Mouse (Mus musculus): ENCODE data around the gene Miga2. TPM values are rescaled to one million over a fixed set of nuclear protein-coding genes. Genes with fewer than 3 reads are reported as not detected.

Miga2 gene
- total and polyA plus RNA-seq, 2 experiments from 2014 or later: 28.6 to 70.8 TPM

DNA sequence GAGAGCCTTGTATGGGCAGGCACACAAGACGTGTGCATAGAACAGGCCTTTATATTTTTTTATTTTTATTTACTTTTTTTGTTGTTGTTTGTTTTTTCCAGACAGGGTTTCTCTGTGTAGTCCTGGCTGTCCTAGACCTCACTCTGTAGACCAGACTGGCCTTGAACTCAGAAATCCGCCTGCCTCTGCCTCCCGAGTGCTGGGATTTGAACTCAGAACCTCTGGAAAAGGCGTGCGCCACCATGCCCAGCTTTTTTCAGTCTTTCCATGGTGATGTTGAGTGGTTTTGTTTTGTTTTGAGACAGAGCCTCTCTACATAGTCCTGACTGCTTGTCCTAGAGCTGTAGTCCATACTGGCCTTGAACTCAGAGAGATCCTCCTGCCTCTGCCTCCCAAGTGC is 8.7 kb downstream of the Miga2 start:
- DNase-seq: no peak

GRCm38 (mm10) chr2:30375893-30376292 is 11.9 kb downstream of the Miga2 start:
- no peaks in the 10 kb centered on the region for H3K9me3 ChIP-seq (ENCODE audit: low read length)
- no peak overlapping the region for H3K27ac ChIP-seq (ENCODE audit: low read depth, low read length)
- H3K4me3 ChIP-seq (ENCODE audit: low read depth, low read length): no peak overlapping the region
- H3K4me1 ChIP-seq (ENCODE audit: insufficient read depth): no peaks in the 10 kb centered on the region
- H3K27me3 ChIP-seq (ENCODE audit: insufficient read depth, low read length): no peaks in the 10 kb centered on the region
- peaks cover 69% of the 10 kb centered on the region for H3K36me3 ChIP-seq (ENCODE audit: insufficient read depth)
- H3K4me2 ChIP-seq (ENCODE audit: low read depth): no peak overlapping the region
- no peak for ATAC-seq
- no peak for TF ChIP-seq CTCF (IDR thresholded peaks at IDR 0.05; ENCODE audit: low read depth)
- no peak for DNase-seq
- 98% methylated on average over 10 of the region's 10 CpGs for WGBS
- H3K9ac ChIP-seq: no peak overlapping the region

More for the DNA sequence above, 8.7 kb downstream of the Miga2 start:
- Histone ChIP-seq H3K4me1 (ENCODE audit: insufficient read depth) (no peaks in the 10 kb centered on the region), H3K36me3 (ENCODE audit: insufficient read depth) (peaks cover 80% of the 10 kb centered on the region), H3K9ac (no peak overlapping the region), H3K9me3 (ENCODE audit: low read length) (no peaks in the 10 kb centered on the region), H3K4me3 (ENCODE audit: low read depth, low read length) (no peak overlapping the region), H3K27ac (ENCODE audit: low read depth, low read length) (no peak overlapping the region), H3K27me3 (ENCODE audit: insufficient read depth, low read length) (no peaks in the 10 kb centered on the region), H3K4me2 (ENCODE audit: low read depth) (no peak overlapping the region)
- WGBS: 98% methylated on average over 5 of the region's 5 CpGs
- ATAC-seq: no peak
- TF ChIP-seq CTCF (IDR thresholded peaks at IDR 0.05; ENCODE audit: low read depth): no peak

- DNase-seq (no peak), ATAC-seq (no peak)
- no peak overlapping the region for H3K4me2 ChIP-seq (ENCODE audit: low read depth)
- no peaks in the 10 kb centered on the region for H3K27me3 ChIP-seq (ENCODE audit: insufficient read depth, low read length)
- WGBS: 82% methylated on average over 5 of the region's 5 CpGs
- H3K4me3 ChIP-seq (ENCODE audit: low read depth, low read length): no peak overlapping the region
- no peak overlapping the region for H3K27ac ChIP-seq (ENCODE audit: low read depth, low read length)
- no peak overlapping the region for H3K9ac ChIP-seq
- no peaks in the 10 kb centered on the region for H3K4me1 ChIP-seq (ENCODE audit: insufficient read depth)
- H3K36me3 ChIP-seq (ENCODE audit: insufficient read depth): peaks cover 75% of the 10 kb centered on the region
- H3K9me3 ChIP-seq (ENCODE audit: low read length): no peaks in the 10 kb centered on the region
- no peak for TF ChIP-seq CTCF (IDR thresholded peaks at IDR 0.05; ENCODE audit: low read depth)
These were observed 13.7 kb downstream of the Miga2 start for GRCm38 (mm10) chr2:30377721-30378120.

DNA sequence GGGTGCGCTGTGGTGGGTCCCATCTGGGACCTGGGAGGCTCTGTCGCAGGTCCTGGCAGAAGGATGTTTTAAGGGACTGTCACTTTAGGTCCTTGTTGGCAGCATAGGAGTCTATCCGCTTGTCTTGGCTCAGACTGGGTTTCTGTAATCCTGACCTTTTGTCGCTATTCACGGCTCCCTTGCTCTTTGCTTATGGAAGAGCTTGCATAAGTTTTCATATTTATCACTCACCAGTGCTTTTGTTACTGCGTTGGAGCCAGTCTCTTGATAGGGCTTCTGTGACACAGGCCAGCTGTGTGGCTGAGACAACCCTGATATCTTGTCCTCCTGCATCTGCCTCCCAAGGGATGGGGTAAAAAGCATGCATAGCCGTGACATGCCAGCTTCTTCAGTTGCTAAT is 15.3 kb downstream of the Miga2 start:
- 94% methylated on average over 7 of the region's 7 CpGs for WGBS
- H3K9me3 ChIP-seq (ENCODE audit: low read length): no peaks in the 10 kb centered on the region
- no peak overlapping the region for H3K27ac ChIP-seq (ENCODE audit: low read depth, low read length)
- no peaks in the 10 kb centered on the region for H3K4me1 ChIP-seq (ENCODE audit: insufficient read depth)
- no peak for ATAC-seq
- no peak overlapping the region for H3K4me3 ChIP-seq (ENCODE audit: low read depth, low read length)
- H3K9ac ChIP-seq: no peak overlapping the region
- TF ChIP-seq CTCF (IDR thresholded peaks at IDR 0.05; ENCODE audit: low read depth): no peak
- no peaks in the 10 kb centered on the region for H3K27me3 ChIP-seq (ENCODE audit: insufficient read depth, low read length)
- no peak overlapping the region for H3K4me2 ChIP-seq (ENCODE audit: low read depth)
- DNase-seq: no peak
- peaks cover 71% of the 10 kb centered on the region for H3K36me3 ChIP-seq (ENCODE audit: insufficient read depth)

DNA sequence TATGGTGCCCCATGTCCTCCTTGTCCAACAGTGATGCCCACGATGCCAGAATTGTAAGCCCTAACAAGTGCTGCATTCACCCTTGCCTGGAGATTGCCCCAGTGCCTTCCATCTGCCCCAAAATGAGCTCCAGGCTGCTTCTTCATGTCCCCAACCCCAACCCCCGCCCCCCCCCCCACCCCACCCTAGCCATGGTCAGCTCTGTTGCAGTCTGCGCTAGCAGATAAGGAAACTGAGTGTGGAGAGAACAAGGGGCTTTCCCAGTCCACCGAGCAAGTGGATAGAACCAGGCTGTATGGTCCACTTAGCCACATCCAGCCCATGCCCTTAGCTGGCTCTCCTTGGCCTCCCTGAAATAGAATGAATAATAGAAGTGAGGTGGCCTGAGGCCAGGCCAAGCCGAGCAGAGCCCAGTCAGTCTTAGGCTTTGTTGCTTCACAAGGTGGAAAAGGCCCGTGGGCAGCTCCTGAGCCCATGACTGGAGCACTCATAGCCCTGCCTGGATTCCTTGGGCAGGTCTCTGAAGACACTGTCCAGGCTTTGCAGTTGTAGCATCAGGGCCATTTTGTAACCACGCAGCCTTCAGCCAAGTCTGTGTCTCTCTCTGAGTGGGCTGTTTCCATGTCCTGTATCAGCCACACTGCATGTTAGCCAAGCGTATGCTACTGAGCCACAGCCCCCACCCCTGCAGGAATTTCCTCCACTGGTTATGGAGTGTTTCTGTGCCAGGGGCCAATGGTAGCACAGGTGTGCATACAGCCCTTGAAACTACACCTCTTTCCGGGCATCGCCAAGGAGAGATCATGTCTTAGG is 16.7 kb downstream of the Miga2 start:
- H3K36me3 ChIP-seq (ENCODE audit: insufficient read depth): peaks cover 70% of the 10 kb centered on the region
- ATAC-seq: no peak
- TF ChIP-seq CTCF (IDR thresholded peaks at IDR 0.05; ENCODE audit: low read depth): no peak
- no peak overlapping the region for H3K4me2 ChIP-seq (ENCODE audit: low read depth)
- H3K9ac ChIP-seq: no peak overlapping the region
- no peak overlapping the region for H3K4me3 ChIP-seq (ENCODE audit: low read depth, low read length)
- H3K27ac ChIP-seq (ENCODE audit: low read depth, low read length): no peak overlapping the region
- H3K4me1 ChIP-seq (ENCODE audit: insufficient read depth): no peaks in the 10 kb centered on the region
- 91% methylated on average over 10 of the region's 10 CpGs for WGBS
- no peaks in the 10 kb centered on the region for H3K9me3 ChIP-seq (ENCODE audit: low read length)
- DNase-seq: no peak
- H3K27me3 ChIP-seq (ENCODE audit: insufficient read depth, low read length): no peaks in the 10 kb centered on the region

- TF ChIP-seq CTCF (IDR thresholded peaks at IDR 0.05; ENCODE audit: low read depth): no peak
- Histone ChIP-seq H3K4me2 (ENCODE audit: low read depth) (no peak overlapping the region), H3K9me3 (ENCODE audit: low read length) (no peaks in the 10 kb centered on the region), H3K27me3 (ENCODE audit: insufficient read depth, low read length) (no peaks in the 10 kb centered on the region), H3K4me1 (ENCODE audit: insufficient read depth) (no peaks in the 10 kb centered on the region), H3K27ac (ENCODE audit: low read depth, low read length) (no peak overlapping the region), H3K9ac (no peak overlapping the region), H3K4me3 (ENCODE audit: low read depth, low read length) (no peak overlapping the region), H3K36me3 (ENCODE audit: insufficient read depth) (peaks cover 64% of the 10 kb centered on the region)
- WGBS: 95% methylated on average over 4 of the region's 4 CpGs
- DNase-seq (no peak), ATAC-seq (no peak)
These were observed 17.3 kb downstream of the Miga2 start for GRCm38 (mm10) chr2:30381377-30381725.

GRCm38 (mm10) chr2:30384814-30385213 is 20.8 kb downstream of the Miga2 start:
- H3K27ac ChIP-seq (ENCODE audit: low read depth, low read length): no peak overlapping the region
- WGBS: 82% methylated on average over 5 of the region's 5 CpGs
- DNase-seq (no peak), ATAC-seq (no peak)
- no peak overlapping the region for H3K4me3 ChIP-seq (ENCODE audit: low read depth, low read length)
- H3K4me1 ChIP-seq (ENCODE audit: insufficient read depth): no peaks in the 10 kb centered on the region
- no peak overlapping the region for H3K9ac ChIP-seq
- no peak overlapping the region for H3K4me2 ChIP-seq (ENCODE audit: low read depth)
- no peaks in the 10 kb centered on the region for H3K9me3 ChIP-seq (ENCODE audit: low read length)
- H3K36me3 ChIP-seq (ENCODE audit: insufficient read depth): peaks cover 37% of the 10 kb centered on the region
- TF ChIP-seq CTCF (IDR thresholded peaks at IDR 0.05; ENCODE audit: low read depth): no peak
- no peaks in the 10 kb centered on the region for H3K27me3 ChIP-seq (ENCODE audit: insufficient read depth, low read length)

Measured in forebrain, postnatal 0 days (tissue).